Mouse (Mus musculus) thymus, postnatal 0 days (tissue): ENCODE results near the gene Tbx18. TPM values are rescaled to one million over a fixed set of nuclear protein-coding genes. Genes with fewer than 3 reads are reported as not detected.

Experiments
- DNase-seq: peaks from one replicate; pipeline ENCODE4 v3.0.0-alpha.2; 2015; ENCODE audit warnings: low spot score
- polyA plus RNA-seq: library from polyadenylated mRNA; unstranded; fragments of >200 nt; fragmentation: Nextera tagmentation; extraction: Ambion mirVana; gene quantifications from 2 replicates; pipeline ENCODE4 v1.2.1, GENCODE M21; 2015

Gene Tbx18
- polyA plus RNA-seq, 1 experiment from 2014 or later = 0.27 TPM

GRCm38 (mm10) chr9:87721793-87722192 is 9.3 kb downstream of the Tbx18 start:
- DNase-seq = no peak

GRCm38 (mm10) chr9:87710360-87710759 is 20.7 kb downstream of the Tbx18 start:
- no peak for DNase-seq

- DNase-seq = no peak
These were observed 22.9 kb downstream of the Tbx18 start for GRCm38 (mm10) chr9:87708151-87708550.

- no peak for DNase-seq
These were observed 28.8 kb downstream of the Tbx18 start for GRCm38 (mm10) chr9:87702267-87702666.

DNA sequence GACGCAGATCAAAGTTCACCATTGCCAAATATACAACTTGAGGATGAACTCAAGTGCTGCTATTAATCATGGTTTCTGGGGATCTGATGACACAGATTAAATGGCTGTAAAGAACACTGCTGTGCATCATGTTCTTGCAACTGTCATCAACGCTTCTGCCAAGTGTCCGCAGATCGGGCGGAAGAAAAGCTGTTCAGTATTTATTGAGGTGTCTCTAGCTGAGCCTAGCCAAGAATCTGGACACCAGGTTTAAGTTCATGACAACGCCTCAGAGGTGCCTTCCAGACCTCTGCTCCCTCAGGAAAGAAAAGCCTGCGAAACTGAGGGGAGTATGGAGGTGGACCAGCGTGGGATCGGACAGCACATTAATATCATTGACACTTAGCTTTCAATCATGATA is 44.1 kb downstream of the Tbx18 start:
- no peak for DNase-seq

GRCm38 (mm10) chr9:87682247-87682646 is 48.8 kb downstream of the Tbx18 start:
- DNase-seq = no peak
